In genomic region chr5:130221316-130221715, GRCm38 (mm10) we compare ENCODE assay signal across 7 mouse cellular contexts. TPM values are rescaled to one million over a fixed set of nuclear protein-coding genes. Genes with fewer than 3 reads are reported as not detected.
DNase-seq lines count a peak whose midpoint lies in the region; ATAC-seq lines count a peak whose summit lies in the region.

No protein-coding gene starts in this region.

- WGBS in hindbrain, embryonic 10.5 days, result 47% methylated on average over 2 of the region's 2 CpGs
- WGBS in liver, embryonic 15.5 days (ENCODE audit: insufficient replicate concordance), result 46% methylated on average over 2 of the region's 2 CpGs

- no peak for ATAC-seq in liver, embryonic 15.5 days (ENCODE audit: insufficient read depth)

- H3K4me2 ChIP-seq in liver, embryonic 15.5 days, result peak overlapping the region; percentile 82

- DNase-seq in retina, embryonic 14.5 days (ENCODE audit: low spot score), result peak; percentile 2
- no peak for DNase-seq in retina, postnatal 1 day
- DNase-seq in hindbrain, embryonic 10.5 days (ENCODE audit: low spot score), result no peak
- DNase-seq in frontal cortex, postnatal 10 days (ENCODE audit: low spot score in 2 of 2), result no peak
- DNase-seq in adrenal gland, adult 2 months, result no peak
- no peak for DNase-seq in adrenal gland, postnatal 10 days

- H3K9me3 ChIP-seq in hindbrain, embryonic 10.5 days, result 0 out of 2 replicates have a peak, but pooled peaks cover 7% of the 10 kb centered on the region
- no peaks in the 10 kb centered on the region for H3K9me3 ChIP-seq in liver, embryonic 15.5 days (replicated peaks)

- peak overlapping the region; percentile 94 for H3K27ac ChIP-seq in hindbrain, embryonic 10.5 days
- peak overlapping the region; percentile 84; the same call in 1 of the 2 replicates for H3K27ac ChIP-seq in liver, embryonic 15.5 days (replicated peaks)

- H3K4me3 ChIP-seq in hindbrain, embryonic 10.5 days, result peak overlapping the region; percentile 88
- peak overlapping the region; percentile 82 for H3K4me3 ChIP-seq in liver, embryonic 15.5 days (replicated peaks)

- H3K4me1 ChIP-seq in hindbrain, embryonic 10.5 days (replicated peaks), result peaks cover 24% of the 10 kb centered on the region
- H3K4me1 ChIP-seq in liver, embryonic 15.5 days (replicated peaks), result peaks cover 35% of the 10 kb centered on the region

- H3K9ac ChIP-seq in liver, embryonic 15.5 days, result peak overlapping the region; percentile 94

- H3K27me3 ChIP-seq in hindbrain, embryonic 10.5 days (ENCODE audit: insufficient read depth, poor library complexity, severe bottlenecking), result no peaks in the 10 kb centered on the region
- no peaks in the 10 kb centered on the region for H3K27me3 ChIP-seq in liver, embryonic 15.5 days

- H3K36me3 ChIP-seq in hindbrain, embryonic 10.5 days, result peaks cover 8% of the 10 kb centered on the region
- H3K36me3 ChIP-seq in liver, embryonic 15.5 days (replicated peaks), result peaks cover 17% of the 10 kb centered on the region

RNA-seq across cellular contexts. Expression of gene Tmem248, which starts 4.4 kb away (rescaled TPM):
- polyA plus RNA-seq in hindbrain, embryonic 10.5 days (2016; fragmentation: Nextera tagmentation; extraction: Ambion mirVana), result 33.6 and 38.0 TPM in 2 replicates
- polyA plus RNA-seq in liver, embryonic 15.5 days (2015; fragmentation: Nextera tagmentation; extraction: Ambion mirVana), result 22.7 and 26.2 TPM in 2 replicates
- total RNA-seq in adrenal gland, adult 2 months (2021), result 10 to 100 TPM; 66.7 to 78.7 TPM
- 45.8 and 51.1 TPM in 2 replicates for polyA plus RNA-seq in adrenal gland, adult 2 months (2012; rRNA removed)
- total RNA-seq in adrenal gland, postnatal 10 days (2021), result 10 to 100 TPM; 48.6 to 54.3 TPM

RNA-seq across cellular contexts. Expression of gene Sbds, which starts 34.0 kb away (rescaled TPM):
- polyA plus RNA-seq in hindbrain, embryonic 10.5 days (2016; fragmentation: Nextera tagmentation; extraction: Ambion mirVana), result 64.4 and 77.3 TPM in 2 replicates
- polyA plus RNA-seq in liver, embryonic 15.5 days (2015; fragmentation: Nextera tagmentation; extraction: Ambion mirVana), result 42.5 and 46.6 TPM in 2 replicates
- 100 to 1,000 TPM; 103 to 138 TPM for total RNA-seq in adrenal gland, adult 2 months (2021)
- polyA plus RNA-seq in adrenal gland, adult 2 months (2012; rRNA removed), result 44.3 and 46.6 TPM in 2 replicates
- total RNA-seq in adrenal gland, postnatal 10 days (2021), result 10 to 100 TPM; 65.6 to 68.5 TPM

RNA-seq across cellular contexts. Expression of gene Tyw1, which starts 34.1 kb away (rescaled TPM):
- 32.9 and 33.7 TPM in 2 replicates for polyA plus RNA-seq in hindbrain, embryonic 10.5 days (2016; fragmentation: Nextera tagmentation; extraction: Ambion mirVana)
- polyA plus RNA-seq in liver, embryonic 15.5 days (2015; fragmentation: Nextera tagmentation; extraction: Ambion mirVana), result 10.9 and 11.2 TPM in 2 replicates
- 10 to 100 TPM; 25.8 to 32.3 TPM for total RNA-seq in adrenal gland, adult 2 months (2021)
- polyA plus RNA-seq in adrenal gland, adult 2 months (2012; rRNA removed), result 8.1 and 8.2 TPM in 2 replicates
- 10 to 100 TPM; 17.8 to 21.4 TPM for total RNA-seq in adrenal gland, postnatal 10 days (2021)

RNA-seq across cellular contexts. Expression of gene Rabgef1, which starts 49.7 kb away (rescaled TPM):
- 23.5 and 27.3 TPM in 2 replicates for polyA plus RNA-seq in hindbrain, embryonic 10.5 days (2016; fragmentation: Nextera tagmentation; extraction: Ambion mirVana)
- polyA plus RNA-seq in liver, embryonic 15.5 days (2015; fragmentation: Nextera tagmentation; extraction: Ambion mirVana), result 22.7 and 25.2 TPM in 2 replicates
- 10 to 100 TPM; 27.9 to 63.3 TPM for total RNA-seq in adrenal gland, adult 2 months (2021)
- 19.7 and 32.9 TPM in 2 replicates for polyA plus RNA-seq in adrenal gland, adult 2 months (2012; rRNA removed)
- 10 to 100 TPM; 35.6 to 41.5 TPM for total RNA-seq in adrenal gland, postnatal 10 days (2021)
